Comparison of ENCODE assay signal across 27 mouse cellular contexts in genomic region chr4:45203283-45203682, GRCm38 (mm10).
"Had no signal": no experiment of that assay in that cellular context is flagged by ENCODE, and none has a peak within 500 bp of the region (broad histone marks: within the 10 kb centered on the region; RNA-seq: fewer than 3 reads in every experiment).

No protein-coding gene starts in this region.

- H3K9me3 ChIP-seq: heart, embryonic 13.5 days; heart, embryonic 15.5 days; hindbrain, embryonic 13.5 days; hindbrain, embryonic 15.5 days; kidney, embryonic 15.5 days; limb, embryonic 10.5 days; limb, embryonic 12.5 days; liver, embryonic 13.5 days had no signal

- ATAC-seq: hindbrain, postnatal 0 days; intestine, embryonic 16.5 days had no signal

- H3K27me3 ChIP-seq: heart, embryonic 15.5 days; hindbrain, embryonic 13.5 days; hindbrain, embryonic 15.5 days; kidney, embryonic 15.5 days; limb, embryonic 12.5 days; liver, embryonic 13.5 days had no signal

- DNase-seq: gastrocnemius, postnatal 14 days; gastrocnemius, postnatal 36 days; heart, adult 11 months; heart, adult 2 months; heart, postnatal 14 days; heart, postnatal 36 days; kidney, adult 11 months; kidney, adult 2 months; kidney, adult 9 months; kidney, postnatal 14 days; kidney, postnatal 36 days; layer of hippocampus, adult 9-11 months; layer of hippocampus, postnatal 36 days; liver; liver, embryonic 13.5 days had no signal

- H3K9ac ChIP-seq: heart, embryonic 13.5 days; heart, embryonic 15.5 days; hindbrain, embryonic 13.5 days; hindbrain, embryonic 15.5 days; kidney, embryonic 15.5 days; limb, embryonic 12.5 days; liver, embryonic 13.5 days had no signal

- H3K4me3 ChIP-seq: heart, adult 2 months; heart, embryonic 13.5 days; heart, embryonic 15.5 days; hindbrain, embryonic 13.5 days; hindbrain, embryonic 15.5 days; kidney, embryonic 15.5 days; limb, embryonic 10.5 days; limb, embryonic 12.5 days; liver, embryonic 13.5 days had no signal

- H3K27ac ChIP-seq: heart, adult 2 months; heart, embryonic 13.5 days; heart, embryonic 15.5 days; hindbrain, embryonic 13.5 days; hindbrain, embryonic 15.5 days; hindbrain, postnatal 0 days; kidney, embryonic 15.5 days; kidney, postnatal 0 days; limb, embryonic 10.5 days; limb, embryonic 12.5 days; liver, embryonic 13.5 days had no signal

- H3K36me3 ChIP-seq: heart, embryonic 13.5 days; heart, embryonic 15.5 days; hindbrain, embryonic 13.5 days; hindbrain, embryonic 15.5 days; kidney, embryonic 15.5 days; limb, embryonic 10.5 days; limb, embryonic 12.5 days; liver, embryonic 13.5 days had no signal

- H3K4me1 ChIP-seq: hindbrain, embryonic 15.5 days; kidney, embryonic 15.5 days; limb, embryonic 12.5 days; liver, embryonic 13.5 days had no signal

- H3K4me2 ChIP-seq: heart, embryonic 11.5 days; heart, embryonic 13.5 days; heart, embryonic 15.5 days; hindbrain, embryonic 13.5 days; hindbrain, embryonic 15.5 days; kidney, embryonic 15.5 days; limb, embryonic 12.5 days; liver, embryonic 11.5 days; liver, embryonic 13.5 days had no signal
